Mouse (Mus musculus) R1 (cell line): ENCODE results near the gene Rin3.
A peak's percentile ranks its signal among the peaks of the same experiment; 100 is the strongest.

Source experiments
- DNase-seq: peaks from one replicate; pipeline ENCODE4 v3.0.0-alpha.2; 2018; ENCODE audit warnings: low read depth, low spot score

Rin3 gene

GRCm38 (mm10) chr12:102302322-102302721 is 19.5 kb downstream of the Rin3 start:
- no peak for DNase-seq

DNA sequence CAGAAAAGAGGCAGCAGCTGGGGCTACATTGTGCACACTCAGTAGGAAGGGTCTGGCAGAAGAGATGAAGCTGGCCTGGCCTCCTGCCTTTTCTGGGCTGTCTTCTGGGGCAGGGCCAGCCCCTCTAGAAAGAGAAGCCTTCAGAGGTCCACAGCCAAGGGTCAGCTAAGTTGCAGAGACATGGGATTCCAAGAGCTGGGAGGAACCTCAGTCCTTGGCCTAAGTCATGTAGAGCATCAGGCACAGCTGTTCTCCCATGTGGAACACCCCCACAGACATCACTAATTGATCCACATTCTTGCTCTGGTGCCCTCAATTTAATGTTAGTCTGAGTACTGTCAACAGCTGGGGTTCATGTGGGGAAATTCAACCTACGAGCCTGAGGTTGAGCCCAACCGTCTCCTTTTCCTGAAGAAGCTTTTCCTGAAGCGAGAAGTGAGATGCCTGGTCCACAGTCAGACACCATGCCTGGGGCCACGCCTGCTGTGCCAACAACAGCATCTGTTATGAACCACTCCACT is 20.0 kb downstream of the Rin3 start:
- no peak for DNase-seq

- no peak for DNase-seq
Measured at GRCm38 (mm10) chr12:102303867-102304266, 21.0 kb downstream of the Rin3 start.

DNA sequence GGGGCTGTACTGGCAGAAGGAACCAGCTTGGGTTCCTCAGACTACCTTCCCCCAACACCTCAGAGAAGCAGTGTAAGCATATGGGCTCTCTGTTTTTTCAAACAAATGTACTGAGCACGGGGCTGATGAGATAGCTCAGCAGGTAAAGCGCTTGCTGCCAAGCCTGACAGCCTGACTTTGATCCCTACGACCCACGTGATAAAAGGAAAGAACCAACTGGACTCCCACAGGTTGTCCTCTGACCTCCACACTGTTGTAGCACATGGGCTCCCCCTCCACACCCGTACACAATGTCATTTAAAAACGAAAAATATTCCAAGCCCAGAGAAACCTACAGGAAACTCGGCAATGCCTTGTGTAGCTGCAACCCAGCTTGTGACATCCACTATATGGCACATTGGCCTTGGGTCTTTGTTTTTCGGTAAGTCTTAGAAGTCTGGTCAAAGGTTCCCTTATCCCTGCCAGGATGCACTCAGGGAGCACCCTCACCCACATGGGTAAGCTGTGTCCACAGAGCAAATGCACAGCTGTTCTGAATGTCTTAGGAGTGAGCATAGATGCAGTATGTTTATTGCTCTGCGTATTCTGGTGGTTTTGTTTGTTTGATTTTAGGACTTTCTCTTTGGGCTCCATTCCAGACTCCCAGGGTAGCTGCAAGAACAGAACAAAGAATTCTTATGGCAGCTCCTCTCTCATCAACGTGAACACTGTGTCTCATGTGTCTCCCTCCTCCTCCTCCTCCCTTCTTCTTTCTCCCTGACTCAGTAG is 22.4 kb downstream of the Rin3 start:
- no peak for DNase-seq

- DNase-seq: no peak
Measured at GRCm38 (mm10) chr12:102308001-102308456, 25.2 kb downstream of the Rin3 start.

GRCm38 (mm10) chr12:102308457-102309011 is 25.7 kb downstream of the Rin3 start:
- no peak for DNase-seq

GRCm38 (mm10) chr12:102309099-102309799 is 26.4 kb downstream of the Rin3 start:
- DNase-seq: no peak

GRCm38 (mm10) chr12:102309800-102310195 is 26.9 kb downstream of the Rin3 start:
- DNase-seq: no peak

DNA sequence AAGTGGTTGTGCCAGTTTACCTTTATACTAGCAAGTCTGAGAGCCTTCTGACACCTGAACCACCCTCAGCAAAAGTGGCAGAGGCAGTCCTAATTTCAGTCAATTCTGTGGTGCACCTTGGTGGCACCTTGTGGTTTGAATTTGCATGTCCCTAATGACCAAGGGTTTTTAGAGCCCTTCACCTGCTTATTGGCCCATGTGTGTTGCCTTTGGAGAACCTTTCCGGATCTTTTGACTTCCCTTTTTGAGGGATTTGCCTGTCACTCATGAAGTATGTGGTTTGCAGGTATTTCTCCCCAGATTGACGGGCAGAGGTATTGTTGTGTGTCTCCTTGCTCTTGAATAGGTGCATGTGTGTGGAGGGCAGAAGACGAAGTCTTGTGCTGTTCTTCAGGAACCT is 27.4 kb downstream of the Rin3 start:
- DNase-seq: no peak

DNA sequence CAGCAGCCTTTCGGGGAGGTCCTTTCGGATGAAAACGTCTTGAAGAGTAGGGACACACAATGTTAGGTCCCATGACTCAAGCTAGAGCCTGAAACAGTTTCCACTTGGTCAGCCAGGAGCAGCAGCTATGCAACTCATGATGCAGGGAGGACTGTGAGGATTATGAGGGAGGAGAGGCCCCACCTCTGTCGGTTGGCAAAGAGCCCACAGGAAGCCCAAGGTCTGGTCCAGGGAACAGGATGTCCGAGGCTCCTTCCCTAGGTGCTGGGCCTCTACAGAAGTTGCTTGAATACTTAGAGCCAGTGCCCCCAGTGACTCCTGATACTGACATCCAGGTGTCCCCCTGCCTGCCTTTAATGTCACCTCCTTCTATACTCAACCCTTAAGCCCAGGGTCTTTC is 28.6 kb downstream of the Rin3 start:
- DNase-seq: no peak

DNA sequence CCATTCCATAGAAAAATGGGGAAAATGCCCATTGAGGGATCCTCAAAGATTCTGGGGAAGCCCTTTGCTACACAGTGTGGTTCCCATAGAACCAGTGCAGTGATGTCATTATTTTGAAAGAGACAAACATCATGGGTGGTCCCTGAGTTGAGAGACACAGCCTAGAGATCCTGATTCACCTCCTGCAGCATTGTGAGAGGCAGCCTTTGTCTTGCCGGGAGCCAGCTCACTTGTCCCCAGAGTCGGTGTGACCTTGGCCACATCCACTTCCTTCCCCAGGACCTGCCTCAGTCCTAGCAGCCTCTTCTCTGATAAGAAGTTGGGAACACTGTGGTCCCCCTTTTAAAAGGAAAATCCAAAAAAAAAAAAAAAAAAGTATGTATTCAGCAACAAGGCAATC is 36.3 kb downstream of the Rin3 start:
- DNase-seq: peak; percentile 39

DNA sequence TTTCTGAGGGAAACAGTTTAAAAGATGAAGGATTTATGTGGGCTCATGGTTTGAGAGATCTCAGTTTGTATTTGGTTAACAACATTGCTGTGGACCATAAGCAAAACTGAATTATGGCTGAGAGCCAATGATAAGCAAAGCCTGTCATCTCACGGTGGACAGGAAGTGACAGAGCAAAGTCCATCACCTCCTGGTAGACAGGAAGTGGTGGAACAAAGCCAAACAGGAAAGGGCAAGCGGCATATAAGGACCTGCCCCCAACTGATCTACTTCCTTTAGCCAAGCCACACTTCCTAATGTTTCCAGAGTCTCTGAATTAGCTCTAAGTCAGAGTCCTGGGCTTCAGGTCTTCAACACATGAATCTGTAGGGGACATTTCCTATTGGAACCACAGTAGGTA is 37.1 kb downstream of the Rin3 start:
- DNase-seq: no peak

DNA sequence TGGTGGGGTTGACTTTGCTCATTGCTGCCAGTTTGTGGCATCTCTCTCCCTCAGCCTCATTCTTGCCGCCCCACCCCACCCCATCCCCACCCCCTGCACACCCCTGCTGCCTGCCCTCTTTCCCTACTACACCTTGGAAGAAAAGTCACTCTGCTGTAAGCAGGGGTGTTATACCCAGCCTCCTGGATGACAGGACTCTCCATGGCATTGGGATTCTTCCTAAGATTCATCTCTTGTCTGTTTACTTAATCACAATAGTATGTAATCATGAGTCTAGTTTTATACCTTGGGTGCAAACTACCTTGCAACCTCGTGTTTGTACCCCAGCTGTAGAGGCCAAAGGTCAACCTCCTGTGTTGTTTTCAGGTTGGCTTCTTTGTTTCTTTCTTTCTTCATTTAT is 37.5 kb downstream of the Rin3 start:
- no peak for DNase-seq

DNA sequence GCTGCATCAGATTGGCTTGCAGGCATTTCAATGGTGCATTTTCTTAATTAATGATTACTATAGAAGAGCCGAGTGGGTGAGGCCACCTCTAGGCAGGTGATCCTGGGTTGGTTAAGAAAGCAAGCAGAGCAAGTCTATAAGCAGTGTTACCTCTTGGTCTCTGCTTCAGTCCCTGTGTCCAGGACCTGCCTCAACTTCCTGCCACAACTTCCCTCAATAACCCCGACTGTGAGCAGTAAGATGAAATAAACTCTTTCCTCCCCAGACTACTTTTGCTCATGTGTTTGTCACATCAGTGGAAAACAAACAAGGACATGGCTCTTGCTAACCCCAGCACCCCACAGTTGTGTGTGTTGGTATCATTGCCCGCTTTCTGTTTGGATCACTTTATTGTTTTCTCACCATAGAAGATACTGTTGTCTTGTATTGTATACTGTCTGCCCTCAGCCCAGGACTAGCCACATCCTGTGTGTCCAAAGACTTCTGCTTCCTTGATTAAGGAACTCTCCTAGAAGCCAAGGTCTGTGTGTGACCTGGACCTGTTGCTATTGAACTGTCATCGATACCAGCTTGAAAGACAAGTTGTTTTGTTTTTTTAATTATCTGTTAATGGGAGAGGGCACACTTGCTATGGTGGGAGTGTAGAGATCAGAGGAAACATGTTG is 38.3 kb downstream of the Rin3 start:
- no peak for DNase-seq

GRCm38 (mm10) chr12:102321855-102322254 is 39.0 kb downstream of the Rin3 start:
- DNase-seq: no peak

DNA sequence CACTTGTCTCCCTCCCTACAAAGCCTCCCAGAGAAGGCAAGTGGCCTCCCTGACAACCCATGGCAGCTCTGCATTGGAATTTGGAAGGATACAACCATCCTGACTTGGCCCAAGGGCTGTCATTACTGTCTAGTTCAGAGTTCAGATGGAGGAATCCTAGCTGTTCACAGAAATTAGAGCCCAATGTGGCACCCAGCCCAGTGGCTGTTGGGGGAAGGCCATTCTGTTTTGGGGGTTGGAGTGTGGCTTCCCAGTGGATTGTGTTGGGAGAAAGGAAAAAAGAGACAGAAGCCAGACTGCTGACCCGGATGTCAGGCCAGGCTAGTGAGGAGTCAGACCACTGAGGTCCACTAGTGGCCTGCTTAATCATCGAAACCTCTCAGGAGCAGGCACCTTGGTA is 40.5 kb downstream of the Rin3 start:
- DNase-seq: no peak

DNA sequence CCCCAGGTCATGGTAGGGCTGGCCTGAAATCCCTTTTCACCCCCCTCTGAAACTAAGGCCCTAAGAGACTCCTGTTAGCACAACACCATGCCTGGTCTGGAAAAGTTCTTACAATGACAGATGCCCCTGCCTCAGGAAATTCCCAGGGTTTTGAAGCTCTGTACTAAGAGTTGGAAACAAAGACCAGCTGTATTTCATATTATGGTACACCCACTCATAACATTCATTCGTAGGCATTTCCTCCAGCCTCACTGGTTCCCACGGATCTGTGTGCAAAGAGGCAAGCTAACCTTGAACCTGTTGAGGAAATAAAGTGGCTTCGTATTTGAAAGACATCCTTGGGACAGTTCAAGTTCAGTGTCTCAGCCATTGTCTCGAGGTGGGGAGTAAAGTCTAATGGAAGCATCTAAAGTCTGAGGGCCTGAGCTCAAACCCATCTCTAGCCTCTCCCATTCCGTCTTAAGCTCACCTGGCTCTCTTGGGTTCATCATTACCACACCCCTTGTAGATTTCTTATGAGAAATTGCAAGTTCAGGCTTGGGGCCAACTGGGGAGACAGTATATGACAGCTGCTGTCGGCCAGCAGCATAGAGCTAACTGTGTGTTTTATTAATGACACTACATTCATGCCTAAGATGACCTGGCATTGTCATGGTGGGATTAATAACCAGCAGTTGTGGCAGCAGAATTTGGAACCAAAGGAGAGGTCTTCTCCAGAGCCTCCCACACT is 41.5 kb downstream of the Rin3 start:
- no peak for DNase-seq

DNA sequence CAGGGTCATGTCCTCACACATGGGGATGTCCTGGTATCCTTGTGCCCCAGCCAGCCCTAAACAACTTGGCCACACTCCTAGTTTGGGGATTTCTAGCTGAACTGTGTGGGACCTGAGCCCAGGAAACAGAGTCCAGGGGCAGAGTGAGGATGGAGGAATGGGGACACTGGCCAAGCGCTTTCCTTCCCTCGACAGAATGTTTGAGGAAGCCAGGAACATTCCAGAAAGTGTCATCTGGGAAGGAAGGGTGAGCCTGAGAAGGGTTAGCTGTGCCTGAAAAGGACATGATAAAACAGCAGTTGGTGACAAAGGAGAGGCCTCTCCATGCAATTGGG is 42.0 kb downstream of the Rin3 start:
- no peak for DNase-seq

GRCm38 (mm10) chr12:102326753-102327340 is 44.0 kb downstream of the Rin3 start:
- peak; percentile 60 for DNase-seq

- DNase-seq: no peak
Measured at GRCm38 (mm10) chr12:102327525-102327924, 44.7 kb downstream of the Rin3 start.

DNA sequence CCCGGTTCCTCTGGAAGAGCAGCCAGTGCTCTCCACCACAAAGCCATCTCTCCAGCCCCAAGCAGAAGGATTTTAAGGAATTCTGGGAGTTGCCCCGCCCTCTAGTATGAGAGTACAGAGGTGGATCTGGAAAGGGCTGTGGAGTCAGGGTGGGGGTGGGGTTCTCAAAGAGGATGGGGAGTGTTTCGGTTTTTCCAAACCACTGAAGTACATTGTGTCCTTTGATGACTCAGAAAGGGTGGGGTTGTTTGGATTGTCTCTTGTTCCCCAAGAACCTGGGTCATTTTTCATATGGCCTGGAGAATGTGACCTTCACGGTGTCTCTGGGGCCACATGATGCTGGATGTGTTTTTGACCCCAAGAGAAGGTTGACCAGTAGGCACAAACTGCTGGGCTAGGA is 45.2 kb downstream of the Rin3 start:
- peak; percentile 88 for DNase-seq
